In genomic region chr5:114566461-114566860, GRCm38 (mm10) we compare ENCODE assay signal across 9 mouse cellular contexts. TPM values are rescaled to one million over a fixed set of nuclear protein-coding genes. Genes with fewer than 3 reads are reported as not detected.
A peak's percentile ranks its signal among the peaks of the same experiment; 100 is the strongest.
DNase-seq lines count a peak whose midpoint lies in the region; ATAC-seq lines count a peak whose summit lies in the region.
"Had no signal": no experiment of that assay in that cellular context is flagged by ENCODE, and none has a peak within 500 bp of the region (broad histone marks: within the 10 kb centered on the region; RNA-seq: fewer than 3 reads in every experiment).

No protein-coding gene starts in this region.

- no peaks in the 10 kb centered on the region for H3K36me3 ChIP-seq in hindbrain, embryonic 13.5 days
- H3K36me3 ChIP-seq in hindbrain, embryonic 12.5 days = no peaks in the 10 kb centered on the region
- no peaks in the 10 kb centered on the region for H3K36me3 ChIP-seq in midbrain, embryonic 10.5 days
- H3K36me3 ChIP-seq in midbrain, embryonic 11.5 days (ENCODE audit: control insufficient read depth, insufficient read depth, low read length) = no peaks in the 10 kb centered on the region
- H3K36me3 ChIP-seq in embryonic facial prominence, embryonic 13.5 days = no peaks in the 10 kb centered on the region

- H3K27me3 ChIP-seq in hindbrain, embryonic 13.5 days = peaks cover 13% of the 10 kb centered on the region; the same call in 1 of the 2 replicates
- peaks cover 12% of the 10 kb centered on the region for H3K27me3 ChIP-seq in hindbrain, embryonic 12.5 days
- H3K27me3 ChIP-seq in midbrain, embryonic 10.5 days (ENCODE audit: low read depth, poor library complexity, severe bottlenecking) = peaks cover 53% of the 10 kb centered on the region
- H3K27me3 ChIP-seq in midbrain, embryonic 11.5 days (ENCODE audit: control insufficient read depth, insufficient read depth, low read length) = peaks cover 9% of the 10 kb centered on the region; the same call in 1 of the 2 replicates
- H3K27me3 ChIP-seq in embryonic facial prominence, embryonic 13.5 days = peaks cover 36% of the 10 kb centered on the region

- WGBS in hindbrain, embryonic 13.5 days = 89% methylated on average over 10 of the region's 10 CpGs
- 88% methylated on average over 10 of the region's 10 CpGs for WGBS in hindbrain, embryonic 12.5 days
- 87% methylated on average over 10 of the region's 10 CpGs for WGBS in midbrain, embryonic 10.5 days
- 87% methylated on average over 10 of the region's 10 CpGs for WGBS in midbrain, embryonic 11.5 days
- WGBS in embryonic facial prominence, embryonic 13.5 days = 80% methylated on average over 10 of the region's 10 CpGs

- H3K9ac ChIP-seq in hindbrain, embryonic 13.5 days = no peak overlapping the region
- no peak overlapping the region for H3K9ac ChIP-seq in hindbrain, embryonic 12.5 days
- H3K9ac ChIP-seq in midbrain, embryonic 11.5 days (ENCODE audit: low read length) = no peak overlapping the region
- no peak overlapping the region for H3K9ac ChIP-seq in embryonic facial prominence, embryonic 13.5 days

- DNase-seq in adrenal gland, adult (ENCODE audit: inconsistent age in 2 of 2, low spot score in 1 of 2) = peak; percentile 22 to 55
- DNase-seq in adrenal gland, postnatal 36 days = no peak
- no peak for DNase-seq in midbrain, embryonic 10.5 days (ENCODE audit: low spot score)
- DNase-seq in midbrain, embryonic 11.5 days (ENCODE audit: low spot score, missing footprints) = no peak
- no peak for DNase-seq in spleen, postnatal 14 days (ENCODE audit: low spot score in 2 of 2)

- ATAC-seq in hindbrain, embryonic 13.5 days (ENCODE audit: low FRiP score) = no peak
- ATAC-seq in hindbrain, embryonic 12.5 days (ENCODE audit: low FRiP score) = no peak
- ATAC-seq in midbrain, embryonic 11.5 days (ENCODE audit: low FRiP score) = no peak
- no peak for ATAC-seq in embryonic facial prominence, embryonic 13.5 days (ENCODE audit: insufficient number of reproducible peaks, insufficient read depth, low FRiP score, low TSS enrichment, low read depth)

- no peak overlapping the region for H3K4me3 ChIP-seq in hindbrain, embryonic 13.5 days
- H3K4me3 ChIP-seq in hindbrain, embryonic 12.5 days = no peak overlapping the region
- H3K4me3 ChIP-seq in midbrain, embryonic 10.5 days = peak overlapping the region; percentile 88; the same call in 1 of the 2 replicates
- no peak overlapping the region for H3K4me3 ChIP-seq in midbrain, embryonic 11.5 days (ENCODE audit: low read depth, low read length)
- H3K4me3 ChIP-seq in embryonic facial prominence, embryonic 13.5 days = peak overlapping the region; percentile 70; the same call in 1 of the 2 replicates

- H3K4me2 ChIP-seq in hindbrain, embryonic 13.5 days = 0 out of 2 replicates have a peak overlapping the region, but pooled peaks have one; percentile 81
- H3K4me2 ChIP-seq in hindbrain, embryonic 12.5 days (replicated peaks) = no peak overlapping the region
- H3K4me2 ChIP-seq in midbrain, embryonic 11.5 days = no peak overlapping the region
- H3K4me2 ChIP-seq in embryonic facial prominence, embryonic 13.5 days = peak overlapping the region; percentile 99; the same call in 1 of the 2 replicates

- H3K9me3 ChIP-seq in hindbrain, embryonic 13.5 days = no peaks in the 10 kb centered on the region; the same call in 1 of the 2 replicates
- H3K9me3 ChIP-seq in hindbrain, embryonic 12.5 days (replicated peaks) = peaks cover 5% of the 10 kb centered on the region
- peaks cover 13% of the 10 kb centered on the region for H3K9me3 ChIP-seq in midbrain, embryonic 10.5 days (replicated peaks)
- peaks cover 5% of the 10 kb centered on the region; the same call in 1 of the 2 replicates for H3K9me3 ChIP-seq in midbrain, embryonic 11.5 days (ENCODE audit: control insufficient read depth, low read length)
- no peaks in the 10 kb centered on the region for H3K9me3 ChIP-seq in embryonic facial prominence, embryonic 13.5 days

- peaks cover 40% of the 10 kb centered on the region for H3K4me1 ChIP-seq in hindbrain, embryonic 13.5 days (replicated peaks)
- peaks cover 39% of the 10 kb centered on the region for H3K4me1 ChIP-seq in hindbrain, embryonic 12.5 days
- peaks cover 60% of the 10 kb centered on the region for H3K4me1 ChIP-seq in midbrain, embryonic 10.5 days
- peaks cover 27% of the 10 kb centered on the region for H3K4me1 ChIP-seq in midbrain, embryonic 11.5 days (ENCODE audit: control insufficient read depth, insufficient read depth, low read length)
- H3K4me1 ChIP-seq in embryonic facial prominence, embryonic 13.5 days = peaks cover 49% of the 10 kb centered on the region

- H3K27ac ChIP-seq in hindbrain, embryonic 13.5 days = no peak overlapping the region
- no peak overlapping the region for H3K27ac ChIP-seq in hindbrain, embryonic 12.5 days
- H3K27ac ChIP-seq in midbrain, embryonic 10.5 days (replicated peaks) = no peak overlapping the region
- H3K27ac ChIP-seq in midbrain, embryonic 11.5 days (ENCODE audit: low read depth, low read length) = no peak overlapping the region
- no peak overlapping the region for H3K27ac ChIP-seq in embryonic facial prominence, embryonic 13.5 days

RNA-seq across cellular contexts. Expression of gene Fam222a, which starts 1.4 kb away (rescaled TPM):
- total RNA-seq in adrenal gland, postnatal 36 days (2021) = 100 to 1,000 TPM in 1 of 2 experiments, 10 to 100 TPM in 1; 52.1 to 118 TPM
- 5.8 and 6.4 TPM in 2 replicates for polyA plus RNA-seq in hindbrain, embryonic 13.5 days (2015; fragmentation: Nextera tagmentation; extraction: Ambion mirVana)
- polyA plus RNA-seq in hindbrain, embryonic 12.5 days (2016; fragmentation: Nextera tagmentation; extraction: Ambion mirVana) = 9.4 and 9.9 TPM in 2 replicates
- 4.0 and 5.1 TPM in 2 replicates for polyA plus RNA-seq in midbrain, embryonic 10.5 days (2016; fragmentation: Nextera tagmentation; extraction: Ambion mirVana)
- 5.8 and 6.7 TPM in 2 replicates for polyA plus RNA-seq in midbrain, embryonic 11.5 days (2014; fragmentation: Nextera tagmentation; extraction: Ambion mirVana)
- 1.2 and 1.3 TPM in 2 replicates for polyA plus RNA-seq in embryonic facial prominence, embryonic 13.5 days (2015; fragmentation: Nextera tagmentation; extraction: Ambion mirVana)
- polyA plus RNA-seq: CD4-positive, CD25-positive, alpha-beta regulatory T cell, adult 4 months had no signal

Comparison
In these comparisons a context has a peak if more than half of its experiments do, and no peak if none do; other contexts are left out.
1. DNase-seq: peak in adrenal gland, adult (2 of 2); none in adrenal gland, postnatal 36 days (0 of 2), midbrain, embryonic 10.5 days (single experiment), midbrain, embryonic 11.5 days (single experiment) and spleen, postnatal 14 days (0 of 2).
2. H3K4me2 ChIP-seq: peak in hindbrain, embryonic 13.5 days (single experiment) and embryonic facial prominence, embryonic 13.5 days (single experiment); none in hindbrain, embryonic 12.5 days (single experiment) and midbrain, embryonic 11.5 days (single experiment).
3. H3K4me3 ChIP-seq: peak in midbrain, embryonic 10.5 days (single experiment) and embryonic facial prominence, embryonic 13.5 days (single experiment); none in hindbrain, embryonic 13.5 days (single experiment), hindbrain, embryonic 12.5 days (single experiment) and midbrain, embryonic 11.5 days (single experiment).